Mouse (Mus musculus): Measurements from ENCODE around the gene Cramp1l.

DNA sequence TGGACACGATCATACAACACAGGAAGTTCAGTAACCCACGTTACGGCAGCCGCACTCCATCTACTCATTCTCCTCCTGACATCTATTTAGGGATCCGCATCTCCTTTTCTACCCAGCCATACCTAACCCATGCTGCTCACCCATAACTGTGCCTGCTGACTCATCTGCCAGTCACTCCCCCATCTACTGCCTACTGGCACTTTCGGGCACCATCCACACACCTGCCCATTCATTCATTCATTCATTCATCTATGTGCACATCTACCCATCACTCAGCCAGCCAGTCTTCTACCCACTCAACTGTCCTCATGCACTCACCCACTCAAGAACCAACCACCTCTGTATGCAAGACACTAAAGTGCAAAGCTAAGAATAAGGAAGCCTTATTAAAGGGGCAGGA is 28.4 kb downstream of the Cramp1l start:
- TF ChIP-seq CTCF (IDR thresholded peaks at IDR 0.05; ENCODE audit: low read depth, low read length) (no peak), GATA1 (IDR thresholded peaks at IDR 0.05; ENCODE audit: borderline replicate concordance, low read length) (no peak), GATA2 (IDR thresholded peaks at IDR 0.05; ENCODE audit: borderline replicate concordance, low read depth, low read length) (no peak), TAL1 (conservative IDR thresholded peaks at IDR 0.05; ENCODE audit: low read depth, low read length) (no peak), POLR2AphosphoS5 (IDR thresholded peaks at IDR 0.05; ENCODE audit: insufficient replicate concordance, low read depth, low read length) (no peak)

All from G1E (cell line).